Mouse (Mus musculus) midbrain, embryonic 11.5 days (tissue): ENCODE measurements at regions not wholly inside any gene's neighbourhood (a gene's known extent, or its start where the extent isn't known, plus 50 kb on each side); places are given as distances from the start of the nearest gene placed in this dataset.

Source experiments
- ATAC-seq: fragments of 200-750 bp; cut with Nextera tagmentation; 2 replicates; pipeline ENCODE4 v1.8.0; 2017; ENCODE audit warnings: moderate TSS enrichment, moderate library complexity; ENCODE audit not compliant: low FRiP score
- DNase-seq: peaks from one replicate; pipeline ENCODE4 v3.0.0; 2015; ENCODE audit warnings: low spot score; ENCODE audit errors: missing footprints
- H3K27ac ChIP-seq: fragments of 300-500 bp; sonication (generic); 2 replicates; pipeline ENCODE4 v1.5.1; 2014; ENCODE audit warnings: low read depth, low read length
- H3K27me3 ChIP-seq: fragments of 300-500 bp; sonication (generic); 2 replicates; pipeline ENCODE4 v1.6.1; 2014; ENCODE audit warnings: mild to moderate bottlenecking, low read length, moderate library complexity, mixed read lengths; ENCODE audit not compliant: control insufficient read depth, insufficient read depth
- H3K36me3 ChIP-seq: fragments of 300-500 bp; sonication (generic); 2 replicates; pipeline ENCODE4 v1.6.1; 2014; ENCODE audit warnings: mild to moderate bottlenecking, low read length, moderate library complexity, mixed read lengths; ENCODE audit not compliant: control insufficient read depth, insufficient read depth
- H3K4me1 ChIP-seq: fragments of 300-500 bp; sonication (generic); 2 replicates; pipeline ENCODE4 v1.6.1; 2014; ENCODE audit warnings: low read length; ENCODE audit not compliant: control insufficient read depth, insufficient read depth
- H3K4me2 ChIP-seq: fragments of 300-500 bp; sonication (generic); 2 replicates; pipeline ENCODE4 v1.6.1; 2014; ENCODE audit warnings: mild to moderate bottlenecking, moderate library complexity
- H3K4me3 ChIP-seq: fragments of 300-500 bp; sonication (generic); 2 replicates; pipeline ENCODE4 v1.5.1; 2014; ENCODE audit warnings: low read depth, low read length
- H3K9ac ChIP-seq: fragments of 300-500 bp; sonication (generic); 2 replicates; pipeline ENCODE4 v1.6.1; 2014; ENCODE audit warnings: low read length
- H3K9me3 ChIP-seq: fragments of 300-500 bp; sonication (generic); 2 replicates; pipeline ENCODE4 v1.6.1; 2016; ENCODE audit warnings: low read length; ENCODE audit not compliant: control insufficient read depth
- WGBS: fragments of 180-500 bp; shearing (Covaris S2); extraction: QIAGEN DNeasy Blood & Tissue Kit; methylation state at CpG from one replicate; pipeline ENCODE4 v1.1.7; 2014; 5-methylcytosine and 5-hydroxymethylcytosine counted together

GRCm38 (mm10) chr16:24173783-24174518 is 185.3 kb upstream of the Bcl6 start:
- Histone ChIP-seq H3K9ac (no peak overlapping the region), H3K36me3 (no peaks in the 10 kb centered on the region), H3K4me1 (no peaks in the 10 kb centered on the region), H3K4me3 (no peak overlapping the region), H3K27me3 (no peaks in the 10 kb centered on the region), H3K9me3 (no peaks in the 10 kb centered on the region), H3K4me2 (no peak overlapping the region), H3K27ac (no peak overlapping the region)
- DNase-seq (no peak), ATAC-seq (no peak)
- WGBS = 80% methylated on average over 5 of the region's 5 CpGs

GRCm38 (mm10) chr16:24172653-24173052 is 184.0 kb upstream of the Bcl6 start:
- H3K27ac ChIP-seq = no peak overlapping the region
- no peak overlapping the region for H3K4me3 ChIP-seq
- no peak overlapping the region for H3K4me2 ChIP-seq
- H3K9me3 ChIP-seq = no peaks in the 10 kb centered on the region
- no peaks in the 10 kb centered on the region for H3K27me3 ChIP-seq
- H3K4me1 ChIP-seq = no peaks in the 10 kb centered on the region
- H3K9ac ChIP-seq = no peak overlapping the region
- DNase-seq (no peak), ATAC-seq (no peak)
- WGBS = 84% methylated on average over 2 of the region's 2 CpGs
- H3K36me3 ChIP-seq = no peaks in the 10 kb centered on the region

- H3K27me3 ChIP-seq = no peaks in the 10 kb centered on the region
- 81% methylated on average over 5 of the region's 5 CpGs for WGBS
- no peak overlapping the region for H3K4me2 ChIP-seq
- ATAC-seq (no peak), DNase-seq (no peak)
- H3K4me3 ChIP-seq = no peak overlapping the region
- H3K27ac ChIP-seq = no peak overlapping the region
- H3K9ac ChIP-seq = no peak overlapping the region
- H3K36me3 ChIP-seq = no peaks in the 10 kb centered on the region
- no peaks in the 10 kb centered on the region for H3K9me3 ChIP-seq
- H3K4me1 ChIP-seq = no peaks in the 10 kb centered on the region
Measured at GRCm38 (mm10) chr16:24172065-24172464, 183.4 kb upstream of the Bcl6 start.

GRCm38 (mm10) chr16:24171161-24171560 is 182.5 kb upstream of the Bcl6 start:
- no peak overlapping the region for H3K27ac ChIP-seq
- H3K9ac ChIP-seq = no peak overlapping the region
- no peak overlapping the region for H3K4me2 ChIP-seq
- H3K4me1 ChIP-seq = no peaks in the 10 kb centered on the region
- WGBS = 90% methylated on average over 4 of the region's 4 CpGs
- DNase-seq (no peak), ATAC-seq (no peak)
- H3K4me3 ChIP-seq = no peak overlapping the region
- no peaks in the 10 kb centered on the region for H3K9me3 ChIP-seq
- H3K36me3 ChIP-seq = no peaks in the 10 kb centered on the region
- H3K27me3 ChIP-seq = no peaks in the 10 kb centered on the region

- DNase-seq (no peak), ATAC-seq (no peak)
- no peak overlapping the region for H3K9ac ChIP-seq
- H3K4me3 ChIP-seq = no peak overlapping the region
- no peak overlapping the region for H3K4me2 ChIP-seq
- H3K9me3 ChIP-seq = no peaks in the 10 kb centered on the region
- 0 out of 2 replicates have a peak, but pooled peaks cover 2% of the 10 kb centered on the region for H3K4me1 ChIP-seq
- no peak overlapping the region for H3K27ac ChIP-seq
- no peaks in the 10 kb centered on the region for H3K36me3 ChIP-seq
- no peaks in the 10 kb centered on the region for H3K27me3 ChIP-seq
Measured at GRCm38 (mm10) chr16:24166496-24166895, 177.8 kb upstream of the Bcl6 start.

GRCm38 (mm10) chr16:24165461-24166081 is 176.9 kb upstream of the Bcl6 start:
- DNase-seq (no peak), ATAC-seq (no peak)
- Histone ChIP-seq H3K27me3 (no peaks in the 10 kb centered on the region), H3K9me3 (no peaks in the 10 kb centered on the region), H3K4me2 (no peak overlapping the region), H3K4me3 (no peak overlapping the region), H3K36me3 (no peaks in the 10 kb centered on the region), H3K9ac (no peak overlapping the region), H3K27ac (no peak overlapping the region), H3K4me1 (0 out of 2 replicates have a peak, but pooled peaks cover 2% of the 10 kb centered on the region)
- 67% methylated on average over 11 of the region's 11 CpGs for WGBS

- Histone ChIP-seq H3K4me3 (no peak overlapping the region), H3K36me3 (no peaks in the 10 kb centered on the region), H3K27me3 (no peaks in the 10 kb centered on the region), H3K4me1 (0 out of 2 replicates have a peak, but pooled peaks cover 2% of the 10 kb centered on the region), H3K27ac (no peak overlapping the region), H3K4me2 (no peak overlapping the region), H3K9ac (no peak overlapping the region), H3K9me3 (no peaks in the 10 kb centered on the region)
- 84% methylated on average over 5 of the region's 5 CpGs for WGBS
- no peak for ATAC-seq
- no peak for DNase-seq
Measured at GRCm38 (mm10) chr16:24160705-24161285, 172.1 kb upstream of the Bcl6 start.

- Histone ChIP-seq H3K4me1 (no peaks in the 10 kb centered on the region), H3K36me3 (no peaks in the 10 kb centered on the region), H3K9ac (no peak overlapping the region), H3K27me3 (no peaks in the 10 kb centered on the region), H3K9me3 (no peaks in the 10 kb centered on the region), H3K4me2 (no peak overlapping the region), H3K4me3 (no peak overlapping the region), H3K27ac (no peak overlapping the region)
- DNase-seq (no peak), ATAC-seq (no peak)
- WGBS = 93% methylated on average over 2 of the region's 2 CpGs
Measured at GRCm38 (mm10) chr16:24159336-24159735, 170.7 kb upstream of the Bcl6 start.

- Histone ChIP-seq H3K27ac (no peak overlapping the region), H3K4me2 (no peak overlapping the region), H3K9me3 (no peaks in the 10 kb centered on the region), H3K36me3 (no peaks in the 10 kb centered on the region), H3K4me1 (no peaks in the 10 kb centered on the region), H3K4me3 (no peak overlapping the region), H3K9ac (no peak overlapping the region), H3K27me3 (no peaks in the 10 kb centered on the region)
- 95% methylated on average over 2 of the region's 2 CpGs for WGBS
- no peak for ATAC-seq
- DNase-seq = no peak
Measured at GRCm38 (mm10) chr16:24157753-24158152, 169.1 kb upstream of the Bcl6 start.
